Mouse (Mus musculus) heart, adult 2 months (tissue): ENCODE results near the gene 1700066M21Rik.

Experiments
- CTCF ChIP-seq: fragments of 200-600 bp; IDR thresholded peaks from 2 replicates; pipeline ENCODE4 v1.8.1; 2022; ENCODE audit warnings: antibody characterized with exemption, mild to moderate bottlenecking, moderate library complexity
- EP300 ChIP-seq: fragments of 200-500 bp; IDR thresholded peaks from 2 replicates; pipeline ENCODE4 v1.6.1; 2011; ENCODE audit warnings: low read depth, low read length, control low read depth; ENCODE audit not compliant: insufficient read depth

GRCm38 (mm10) chr1:57367446-57367845 lies 10.0 kb upstream of the 1700066M21Rik start:
- no peak for TF ChIP-seq CTCF
- no peak for TF ChIP-seq EP300
